Mouse (Mus musculus): ENCODE measurements around the gene Hspa1b. TPM values are rescaled to one million over a fixed set of nuclear protein-coding genes. Genes with fewer than 3 reads are reported as not detected.
"Not testable (repeated sequence)": the region's sequence is repeated elsewhere in the genome, so short reads cannot be mapped to it uniquely, and the experiment has no call there.

Gene Hspa1b
- polyA plus RNA-seq, 1 experiment from 2014 or later: 0.24 TPM

DNA sequence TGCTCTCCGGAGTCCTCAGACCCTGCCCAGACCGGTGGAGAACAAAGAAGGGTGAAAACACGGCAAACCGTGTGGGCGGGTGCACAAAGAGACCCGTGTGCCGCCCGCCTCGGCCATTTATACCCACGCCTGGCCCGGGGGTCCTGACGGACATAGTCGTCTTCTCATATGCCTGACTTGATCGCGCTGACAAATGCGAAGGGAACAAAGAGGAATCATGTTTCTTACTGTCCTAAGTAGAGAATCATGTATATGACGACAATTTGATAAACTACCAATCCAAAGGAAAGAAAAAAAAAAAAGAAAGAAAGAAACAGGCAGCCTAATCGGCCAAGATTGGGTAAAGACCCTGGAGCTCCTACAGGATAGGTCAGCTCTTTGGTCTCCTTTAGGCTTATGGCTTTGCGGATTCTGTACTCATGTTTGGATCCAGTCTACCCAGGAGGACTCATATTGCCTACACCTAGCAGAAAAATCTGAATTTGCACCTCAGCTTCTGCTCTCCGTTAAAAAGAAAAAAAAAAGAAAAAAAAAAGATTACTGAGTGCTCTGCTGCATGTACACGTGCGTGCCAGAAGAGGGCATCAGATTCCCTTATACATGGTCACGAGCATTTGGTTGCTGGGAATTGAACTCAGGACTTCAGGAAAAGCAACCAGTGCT is 6.5 kb downstream of the Hspa1b start:
- ATAC-seq: peak; percentile 87
- under 1% methylated on average over 23 of the region's 23 CpGs for WGBS

GRCm38 (mm10) chr17:34951636-34952377 is 7.2 kb downstream of the Hspa1b start:
- peaks cover 14% of the 10 kb centered on the region for H3K4me1 ChIP-seq (ENCODE audit: control insufficient read depth, insufficient read depth, low read length)
- no peaks in the 10 kb centered on the region for H3K27me3 ChIP-seq (ENCODE audit: control insufficient read depth, insufficient read depth, low read depth, low read length)
- H3K4me2 ChIP-seq (ENCODE audit: low read length): peak overlapping the region; percentile 98
- peak overlapping the region; percentile 91 for H3K27ac ChIP-seq (ENCODE audit: low read length)
- H3K36me3 ChIP-seq (ENCODE audit: control insufficient read depth, insufficient read depth, low read length): peaks cover 7% of the 10 kb centered on the region; the same call in 1 of the 2 replicates
- peak overlapping the region; percentile 94 for H3K4me3 ChIP-seq (ENCODE audit: low read depth, low read length)
- no peaks in the 10 kb centered on the region for H3K9me3 ChIP-seq (replicated peaks; ENCODE audit: control insufficient read depth, low read length, poor library complexity, severe bottlenecking)
- under 1% methylated on average over 29 of the region's 29 CpGs for WGBS
- peak; percentile 4 for ATAC-seq
- H3K9ac ChIP-seq (ENCODE audit: low read depth, low read length): peak overlapping the region; percentile 99

More for the DNA sequence above, 6.5 kb downstream of the Hspa1b start:
- Histone ChIP-seq H3K27ac (ENCODE audit: low read length) (peak overlapping the region; percentile 91), H3K4me3 (ENCODE audit: low read depth, low read length) (peak overlapping the region; percentile 94), H3K27me3 (ENCODE audit: control insufficient read depth, insufficient read depth, low read depth, low read length) (no peaks in the 10 kb centered on the region), H3K4me2 (ENCODE audit: low read length) (peak overlapping the region; percentile 98), H3K9me3 (replicated peaks; ENCODE audit: control insufficient read depth, low read length, poor library complexity, severe bottlenecking) (no peaks in the 10 kb centered on the region), H3K36me3 (ENCODE audit: control insufficient read depth, insufficient read depth, low read length) (peaks cover 7% of the 10 kb centered on the region; the same call in 1 of the 2 replicates), H3K9ac (ENCODE audit: low read depth, low read length) (peak overlapping the region; percentile 99), H3K4me1 (ENCODE audit: control insufficient read depth, insufficient read depth, low read length) (peaks cover 14% of the 10 kb centered on the region)

GRCm38 (mm10) chr17:34950514-34951455 is 8.3 kb downstream of the Hspa1b start:
- H3K9me3 ChIP-seq (replicated peaks; ENCODE audit: control insufficient read depth, low read length, poor library complexity, severe bottlenecking): no peaks in the 10 kb centered on the region
- no peaks in the 10 kb centered on the region for H3K27me3 ChIP-seq (ENCODE audit: control insufficient read depth, insufficient read depth, low read depth, low read length)
- WGBS: 28% methylated on average over 10 of the region's 10 CpGs
- peak overlapping the region; percentile 91 for H3K27ac ChIP-seq (ENCODE audit: low read length)
- H3K4me3 ChIP-seq (ENCODE audit: low read depth, low read length): peak overlapping the region; percentile 94
- H3K4me1 ChIP-seq (ENCODE audit: control insufficient read depth, insufficient read depth, low read length): peaks cover 14% of the 10 kb centered on the region
- no peak for ATAC-seq
- peak overlapping the region; percentile 99 for H3K9ac ChIP-seq (ENCODE audit: low read depth, low read length)
- peaks cover 7% of the 10 kb centered on the region; the same call in 1 of the 2 replicates for H3K36me3 ChIP-seq (ENCODE audit: control insufficient read depth, insufficient read depth, low read length)
- H3K4me2 ChIP-seq (ENCODE audit: low read length): peak overlapping the region; percentile 98

- no peak overlapping the region for H3K27ac ChIP-seq (ENCODE audit: low read length)
- no peak overlapping the region for H3K4me2 ChIP-seq (ENCODE audit: low read length)
- ATAC-seq: no peak
- no peaks in the 10 kb centered on the region for H3K9me3 ChIP-seq (replicated peaks; ENCODE audit: control insufficient read depth, low read length, poor library complexity, severe bottlenecking)
- no peak overlapping the region for H3K4me3 ChIP-seq (ENCODE audit: low read depth, low read length)
- no peaks in the 10 kb centered on the region for H3K27me3 ChIP-seq (ENCODE audit: control insufficient read depth, insufficient read depth, low read depth, low read length)
- peaks cover 7% of the 10 kb centered on the region; the same call in 1 of the 2 replicates for H3K36me3 ChIP-seq (ENCODE audit: control insufficient read depth, insufficient read depth, low read length)
- peaks cover 14% of the 10 kb centered on the region for H3K4me1 ChIP-seq (ENCODE audit: control insufficient read depth, insufficient read depth, low read length)
- no peak overlapping the region for H3K9ac ChIP-seq (ENCODE audit: low read depth, low read length)
- WGBS: 37% methylated on average over 4 of the region's 4 CpGs
Measured at GRCm38 (mm10) chr17:34949553-34949969, 9.5 kb downstream of the Hspa1b start.

DNA sequence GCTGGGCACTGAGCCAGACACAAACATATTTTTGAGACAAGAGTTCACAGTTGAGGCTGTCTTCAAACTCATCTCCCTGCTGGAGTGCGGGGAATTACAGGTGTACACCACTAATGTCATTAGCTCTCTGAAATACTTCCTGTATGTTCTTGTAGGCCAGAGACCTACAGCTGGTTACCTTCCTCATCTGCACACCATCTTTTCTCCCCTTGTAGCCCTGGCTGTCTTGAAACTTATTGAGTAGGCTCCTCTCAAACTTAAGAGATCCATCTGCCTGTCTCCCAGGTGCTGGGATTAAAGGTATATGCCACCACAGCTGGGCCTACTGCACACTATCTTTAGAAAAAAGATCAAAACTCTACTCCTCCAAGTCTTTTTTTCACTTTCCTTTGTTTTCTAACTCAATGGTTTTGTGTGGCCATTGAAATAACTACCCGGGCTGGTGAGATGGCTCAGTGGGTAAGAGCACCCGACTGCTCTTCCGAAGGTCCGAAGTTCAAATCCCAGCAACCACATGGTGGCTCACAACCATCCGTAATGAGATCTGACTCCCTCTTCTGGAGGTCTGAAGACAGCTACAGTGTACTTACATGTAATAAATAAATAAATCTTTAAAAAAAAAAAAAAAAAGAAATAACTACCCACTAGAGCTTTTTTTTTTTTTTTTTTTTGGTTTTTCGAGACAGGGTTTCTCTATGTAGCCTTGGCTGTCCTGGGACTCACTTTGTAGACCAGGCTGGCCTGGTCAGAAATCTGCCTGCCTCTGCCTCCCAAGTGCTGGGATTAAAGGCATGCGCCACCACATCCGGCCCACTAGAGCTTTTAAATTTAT is 10.1 kb downstream of the Hspa1b start:
- not testable (repeated sequence) for H3K4me3 ChIP-seq (ENCODE audit: low read depth, low read length); H3K27ac ChIP-seq (ENCODE audit: low read length); H3K9me3 ChIP-seq (replicated peaks; ENCODE audit: control insufficient read depth, low read length, poor library complexity, severe bottlenecking); H3K4me2 ChIP-seq (ENCODE audit: low read length); H3K27me3 ChIP-seq (ENCODE audit: control insufficient read depth, insufficient read depth, low read depth, low read length); ATAC-seq; H3K9ac ChIP-seq (ENCODE audit: low read depth, low read length); H3K36me3 ChIP-seq (ENCODE audit: control insufficient read depth, insufficient read depth, low read length)
- WGBS: 59% methylated on average over 9 of the region's 9 CpGs
- H3K4me1 ChIP-seq (ENCODE audit: control insufficient read depth, insufficient read depth, low read length): peaks cover 14% of the 10 kb centered on the region

DNA sequence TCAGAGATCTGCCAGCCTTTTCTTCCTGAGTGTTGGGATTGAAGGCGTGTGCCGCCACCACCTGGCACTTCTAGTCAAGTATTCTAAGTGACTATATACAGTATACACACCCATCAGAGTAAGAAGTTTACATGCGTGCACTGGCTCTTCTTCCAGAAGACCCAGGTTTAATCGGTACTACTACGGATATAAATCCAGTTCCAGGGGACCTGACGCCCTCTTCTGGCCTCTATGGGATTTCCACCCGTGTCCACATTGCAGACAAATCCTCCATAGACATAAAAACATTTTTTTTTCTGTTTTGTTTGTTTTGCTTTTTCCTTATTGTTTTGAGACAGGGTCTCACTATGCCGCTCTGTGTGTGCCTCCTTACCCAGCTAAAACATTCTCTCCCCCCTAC is 11.4 kb downstream of the Hspa1b start:
- 30% methylated on average over 8 of the region's 8 CpGs for WGBS
- Histone ChIP-seq H3K4me3 (ENCODE audit: low read depth, low read length) (no peak overlapping the region), H3K27ac (ENCODE audit: low read length) (no peak overlapping the region), H3K4me1 (ENCODE audit: control insufficient read depth, insufficient read depth, low read length) (peaks cover 14% of the 10 kb centered on the region), H3K36me3 (ENCODE audit: control insufficient read depth, insufficient read depth, low read length) (peaks cover 7% of the 10 kb centered on the region; the same call in 1 of the 2 replicates), H3K9me3 (replicated peaks; ENCODE audit: control insufficient read depth, low read length, poor library complexity, severe bottlenecking) (no peaks in the 10 kb centered on the region), H3K27me3 (ENCODE audit: control insufficient read depth, insufficient read depth, low read depth, low read length) (no peaks in the 10 kb centered on the region), H3K4me2 (ENCODE audit: low read length) (no peak overlapping the region), H3K9ac (ENCODE audit: low read depth, low read length) (no peak overlapping the region)
- ATAC-seq: no peak

DNA sequence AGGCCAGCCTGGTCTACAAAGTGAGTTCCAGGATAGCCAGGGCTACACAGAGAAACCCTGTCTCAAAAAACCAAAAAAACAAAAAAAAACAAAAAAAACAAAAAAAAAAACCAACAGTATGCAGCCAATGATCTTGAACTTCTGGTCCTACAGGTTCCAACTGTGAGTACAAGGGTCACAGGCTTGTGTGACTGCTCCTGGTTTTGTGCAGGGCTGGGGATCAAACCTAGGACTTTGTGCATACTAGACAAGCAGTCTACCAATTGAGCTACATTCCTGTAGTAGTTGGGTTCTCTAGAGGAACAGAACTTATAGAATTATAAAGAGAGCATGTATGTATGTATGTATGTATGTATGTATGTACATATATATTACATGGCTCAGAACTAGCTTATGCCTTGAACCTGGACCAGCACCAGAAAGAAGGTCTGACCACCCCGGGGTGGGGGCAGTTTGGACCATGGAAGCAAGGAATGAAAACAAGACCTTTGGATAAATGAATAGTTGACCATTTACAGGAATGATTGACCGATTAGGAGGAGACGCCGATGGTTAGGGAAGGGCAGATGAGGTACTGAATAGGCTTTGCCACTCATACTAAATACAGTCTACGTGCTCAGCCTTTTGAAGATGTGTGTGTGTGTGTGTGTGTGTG is 12.4 kb downstream of the Hspa1b start:
- H3K4me3 ChIP-seq (ENCODE audit: low read depth, low read length): no peak overlapping the region
- no peaks in the 10 kb centered on the region for H3K27me3 ChIP-seq (ENCODE audit: control insufficient read depth, insufficient read depth, low read depth, low read length)
- H3K4me1 ChIP-seq (ENCODE audit: control insufficient read depth, insufficient read depth, low read length): peaks cover 14% of the 10 kb centered on the region
- no peaks in the 10 kb centered on the region for H3K9me3 ChIP-seq (replicated peaks; ENCODE audit: control insufficient read depth, low read length, poor library complexity, severe bottlenecking)
- WGBS: 97% methylated on average over 5 of the region's 5 CpGs
- no peak overlapping the region for H3K4me2 ChIP-seq (ENCODE audit: low read length)
- no peak overlapping the region for H3K9ac ChIP-seq (ENCODE audit: low read depth, low read length)
- H3K36me3 ChIP-seq (ENCODE audit: control insufficient read depth, insufficient read depth, low read length): peaks cover 7% of the 10 kb centered on the region; the same call in 1 of the 2 replicates
- no peak for ATAC-seq
- no peak overlapping the region for H3K27ac ChIP-seq (ENCODE audit: low read length)

- no peak overlapping the region for H3K9ac ChIP-seq (ENCODE audit: low read depth, low read length)
- H3K4me2 ChIP-seq (ENCODE audit: low read length): no peak overlapping the region
- no peak for ATAC-seq
- no peaks in the 10 kb centered on the region for H3K9me3 ChIP-seq (replicated peaks; ENCODE audit: control insufficient read depth, low read length, poor library complexity, severe bottlenecking)
- H3K36me3 ChIP-seq (ENCODE audit: control insufficient read depth, insufficient read depth, low read length): peaks cover under 1% of the 10 kb centered on the region; the same call in 1 of the 2 replicates
- no peak overlapping the region for H3K27ac ChIP-seq (ENCODE audit: low read length)
- H3K27me3 ChIP-seq (ENCODE audit: control insufficient read depth, insufficient read depth, low read depth, low read length): no peaks in the 10 kb centered on the region
- no peak overlapping the region for H3K4me3 ChIP-seq (ENCODE audit: low read depth, low read length)
- 0 out of 2 replicates have a peak, but pooled peaks cover 2% of the 10 kb centered on the region for H3K4me1 ChIP-seq (ENCODE audit: control insufficient read depth, insufficient read depth, low read length)
Measured at GRCm38 (mm10) chr17:34944362-34944761, 14.7 kb downstream of the Hspa1b start.

All from midbrain, embryonic 16.5 days (tissue).